Comparison of ENCODE assay signal across 8 mouse cellular contexts in genomic region chr14:53132390-53132789, GRCm38 (mm10).
DNase-seq lines count a peak whose midpoint lies in the region; ATAC-seq and TF ChIP-seq lines count a peak whose summit lies in the region.
"Not testable (repeated sequence)": the region's sequence is repeated elsewhere in the genome, so short reads cannot be mapped to it uniquely, and the experiment has no call there.

No protein-coding gene starts in this region.

- peak; percentile 85 for TF ChIP-seq CTCF in liver, embryonic 14.5 days (IDR thresholded peaks at IDR 0.05; ENCODE audit: low read depth)

- H3K4me3 ChIP-seq in liver, embryonic 14.5 days (ENCODE audit: insufficient read depth in 1 of 2, low read depth in 2 of 2, low read length in 2 of 2) = not testable (repeated sequence)

- TF ChIP-seq EP300 in liver, embryonic 14.5 days (IDR thresholded peaks at IDR 0.05; ENCODE audit: low read depth) = not testable (repeated sequence)

- not testable (repeated sequence) for H3K27ac ChIP-seq in liver, embryonic 14.5 days

- H3K9ac ChIP-seq in liver, embryonic 14.5 days (replicated peaks) = not testable (repeated sequence)

- H3K9me3 ChIP-seq in liver, embryonic 14.5 days (ENCODE audit: control insufficient read depth, low read length) = not testable (repeated sequence)

- H3K4me2 ChIP-seq in liver, embryonic 14.5 days (ENCODE audit: low read depth) = not testable (repeated sequence)

- H3K27me3 ChIP-seq in liver, embryonic 14.5 days (ENCODE audit: control insufficient read depth, insufficient read depth, low read length) = not testable (repeated sequence)

- ATAC-seq in granulocyte monocyte progenitor cell, adult 5-6 weeks (replicated peaks; ENCODE audit: poor library complexity, severe bottlenecking) = peak; percentile 79
- ATAC-seq in liver, embryonic 14.5 days (ENCODE audit: insufficient read depth) = not testable (repeated sequence)

- not testable (repeated sequence) for H3K36me3 ChIP-seq in liver, embryonic 14.5 days (replicated peaks; ENCODE audit: control insufficient read depth, insufficient read depth, low read depth)

- WGBS in liver, embryonic 14.5 days (ENCODE audit: insufficient replicate concordance) = 9% methylated on average over 6 of the region's 6 CpGs

- not testable (repeated sequence) for H3K4me1 ChIP-seq in liver, embryonic 14.5 days (replicated peaks; ENCODE audit: control insufficient read depth in 2 of 2, insufficient read depth in 2 of 2, low read length in 1 of 2)

- peak; percentile 79 for DNase-seq in CD4-positive helper T cell, adult 2 months (ENCODE audit: low read depth, low spot score)
- DNase-seq in adrenal gland, postnatal 14 days = peak; percentile 38
- DNase-seq in embryo, embryonic 10.5 days (ENCODE audit: low spot score) = peak; percentile 64
- DNase-seq in kidney, adult 9 months = peak; percentile 9
- DNase-seq in liver, embryonic 14.5 days (ENCODE audit: low read depth in 3 of 3, low spot score in 3 of 3) = peak in 1 of 3 experiments; percentile 29
- peak; percentile 51 for DNase-seq in neural tube, embryonic 10.5 days (ENCODE audit: extremely low spot score, low spot score)
- peak; percentile 48 for DNase-seq in testis, postnatal 10 days (ENCODE audit: low spot score)
